Mouse (Mus musculus) embryonic facial prominence, embryonic 15.5 days (tissue): Measurements from ENCODE around the gene Olfr520. TPM values are rescaled to one million over a fixed set of nuclear protein-coding genes. Genes with fewer than 3 reads are reported as not detected.

Source experiments
- ATAC-seq: fragments of 200-750 bp; cut with Nextera tagmentation; 2 replicates; pipeline ENCODE4 v1.8.0; 2017; ENCODE audit warnings: low read depth, moderate TSS enrichment; ENCODE audit not compliant: insufficient number of reproducible peaks, low FRiP score, low TSS enrichment
- H3K27ac ChIP-seq: fragments of 300-500 bp; sonication (generic); replicated peaks from 2 replicates; pipeline ENCODE4 v1.5.1; 2015; ENCODE audit warnings: mild to moderate bottlenecking, inconsistent platforms
- H3K27me3 ChIP-seq: fragments of 300-500 bp; sonication (generic); 2 replicates; pipeline ENCODE4 v1.6.1; 2015; ENCODE audit warnings: inconsistent platforms
- H3K36me3 ChIP-seq: fragments of 300-500 bp; sonication (generic); 2 replicates; pipeline ENCODE4 v1.6.1; 2015; ENCODE audit warnings: mild to moderate bottlenecking, inconsistent platforms
- H3K4me1 ChIP-seq: fragments of 300-500 bp; sonication (generic); 2 replicates; pipeline ENCODE4 v1.6.1; 2015; ENCODE audit warnings: inconsistent platforms
- H3K4me2 ChIP-seq: fragments of 300-500 bp; sonication (generic); replicated peaks from 2 replicates; pipeline ENCODE4 v1.6.1; 2015; ENCODE audit warnings: mild to moderate bottlenecking, inconsistent platforms
- H3K4me3 ChIP-seq: fragments of 300-500 bp; sonication (generic); replicated peaks from 2 replicates; pipeline ENCODE4 v1.5.1; 2015; ENCODE audit warnings: mild to moderate bottlenecking, inconsistent platforms
- H3K9ac ChIP-seq: fragments of 300-500 bp; sonication (generic); 2 replicates; pipeline ENCODE4 v1.6.1; 2015; ENCODE audit warnings: inconsistent platforms
- H3K9me3 ChIP-seq: fragments of 300-500 bp; sonication (generic); replicated peaks from 2 replicates; pipeline ENCODE4 v1.6.1; 2016; ENCODE audit warnings: inconsistent platforms
- WGBS: fragments of 180-500 bp; shearing (Covaris S2); methylation state at CpG from one replicate; pipeline ENCODE4 v1.1.7; 2015; 5-methylcytosine and 5-hydroxymethylcytosine counted together
- polyA plus RNA-seq: library from polyadenylated mRNA; unstranded; fragments of >200 nt; fragmentation: Nextera tagmentation; extraction: Ambion mirVana; gene quantifications from 2 replicates; pipeline ENCODE4 v1.2.1, GENCODE M21; 2015

The Olfr520 gene
- polyA plus RNA-seq, 1 experiment from 2014 or later: not detected

DNA sequence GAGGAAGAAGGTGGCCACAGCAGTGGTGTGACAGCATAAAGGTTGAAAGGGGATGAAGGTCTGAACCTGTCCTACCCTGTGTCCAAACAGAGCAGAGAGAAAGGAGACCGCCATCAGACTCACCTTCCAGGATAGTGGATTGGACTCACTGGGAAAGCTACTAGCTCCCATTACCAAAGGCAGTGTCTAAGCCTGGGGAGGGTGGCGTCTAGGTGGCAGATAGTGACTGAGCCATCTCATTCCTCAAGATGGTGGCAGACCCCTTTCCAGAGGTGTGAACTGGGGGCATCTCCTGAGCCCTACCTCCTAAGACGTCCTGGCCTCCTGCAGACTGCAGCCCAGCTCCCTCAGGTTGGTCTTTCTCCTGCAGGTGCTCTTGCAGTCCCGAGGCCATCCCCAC is 29.4 kb upstream of the Olfr520 start:
- H3K4me1 ChIP-seq: peaks cover 11% of the 10 kb centered on the region
- H3K4me2 ChIP-seq: no peak overlapping the region
- no peak overlapping the region for H3K27ac ChIP-seq
- no peak overlapping the region for H3K9ac ChIP-seq
- ATAC-seq: no peak
- no peaks in the 10 kb centered on the region for H3K27me3 ChIP-seq
- H3K9me3 ChIP-seq: no peaks in the 10 kb centered on the region
- WGBS: 79% methylated on average over 4 of the region's 4 CpGs
- H3K4me3 ChIP-seq: no peak overlapping the region
- H3K36me3 ChIP-seq: no peaks in the 10 kb centered on the region

DNA sequence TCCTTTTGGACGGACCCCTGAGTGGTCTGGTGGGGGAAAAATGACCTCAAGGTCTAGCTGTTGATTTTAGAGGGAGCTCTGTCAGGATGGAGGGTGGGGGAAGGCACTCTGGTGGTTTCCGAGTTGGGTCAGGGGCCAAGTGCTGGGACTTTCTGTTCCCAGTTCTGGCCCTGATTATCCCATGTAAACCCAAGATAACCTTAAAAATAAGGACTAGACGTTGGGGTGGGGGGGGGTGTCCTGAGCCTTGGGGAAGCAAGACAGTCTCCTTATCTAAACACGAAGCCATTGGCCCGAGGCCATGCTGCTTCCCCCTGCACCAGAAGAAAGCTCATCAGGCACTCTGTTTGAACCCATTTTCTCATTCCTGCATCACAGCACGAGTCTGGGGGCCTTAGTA is 27.9 kb upstream of the Olfr520 start:
- no peak for ATAC-seq
- Histone ChIP-seq H3K9ac (no peak overlapping the region), H3K27ac (no peak overlapping the region), H3K4me1 (peaks cover 13% of the 10 kb centered on the region), H3K27me3 (no peaks in the 10 kb centered on the region), H3K9me3 (no peaks in the 10 kb centered on the region), H3K36me3 (no peaks in the 10 kb centered on the region), H3K4me2 (no peak overlapping the region), H3K4me3 (no peak overlapping the region)
- WGBS: 29% methylated on average over 6 of the region's 6 CpGs

DNA sequence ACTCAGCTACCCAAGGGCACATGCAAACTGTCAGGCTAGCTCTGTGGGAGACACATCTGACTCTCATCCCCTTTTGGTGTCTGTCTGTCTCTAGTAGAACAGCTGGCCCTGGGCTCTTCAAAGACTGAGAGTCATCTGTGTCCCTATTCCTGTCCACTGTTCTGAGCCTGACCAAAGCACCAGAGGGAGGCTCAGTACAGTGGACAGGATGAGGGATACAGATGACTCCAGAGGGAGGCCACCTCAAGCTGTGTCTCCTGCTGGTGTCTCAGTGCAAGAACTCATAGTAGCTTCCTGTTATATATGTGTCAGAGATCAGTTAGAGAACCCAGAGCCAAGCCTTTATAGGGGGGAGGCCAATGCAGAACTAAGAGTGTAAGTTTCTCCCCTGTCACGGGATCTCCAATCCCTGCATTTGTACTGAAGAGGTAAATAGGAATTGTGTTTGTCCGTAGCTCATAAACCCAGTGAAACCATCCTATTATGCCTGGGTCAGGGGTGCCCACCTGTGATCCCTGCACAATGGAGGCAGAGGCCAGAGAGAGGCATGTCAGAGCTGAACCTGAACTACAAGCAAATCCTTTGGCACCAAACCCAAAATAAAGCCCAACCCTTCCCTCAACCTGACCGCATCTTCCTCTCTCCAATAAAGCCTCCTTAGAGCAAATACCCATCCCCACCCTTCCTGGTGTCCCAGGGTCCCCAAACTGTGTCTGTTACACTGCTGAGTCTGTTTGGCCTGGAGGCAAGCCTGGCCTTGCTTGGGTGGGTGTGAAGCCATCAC is 25.1 kb upstream of the Olfr520 start:
- Histone ChIP-seq H3K4me2 (no peak overlapping the region), H3K4me1 (peaks cover 8% of the 10 kb centered on the region; the same call in 1 of the 2 replicates), H3K27ac (no peak overlapping the region), H3K36me3 (no peaks in the 10 kb centered on the region), H3K9me3 (no peaks in the 10 kb centered on the region), H3K4me3 (no peak overlapping the region), H3K9ac (no peak overlapping the region), H3K27me3 (no peaks in the 10 kb centered on the region)
- ATAC-seq: no peak
- WGBS: 92% methylated on average over 3 of the region's 3 CpGs

DNA sequence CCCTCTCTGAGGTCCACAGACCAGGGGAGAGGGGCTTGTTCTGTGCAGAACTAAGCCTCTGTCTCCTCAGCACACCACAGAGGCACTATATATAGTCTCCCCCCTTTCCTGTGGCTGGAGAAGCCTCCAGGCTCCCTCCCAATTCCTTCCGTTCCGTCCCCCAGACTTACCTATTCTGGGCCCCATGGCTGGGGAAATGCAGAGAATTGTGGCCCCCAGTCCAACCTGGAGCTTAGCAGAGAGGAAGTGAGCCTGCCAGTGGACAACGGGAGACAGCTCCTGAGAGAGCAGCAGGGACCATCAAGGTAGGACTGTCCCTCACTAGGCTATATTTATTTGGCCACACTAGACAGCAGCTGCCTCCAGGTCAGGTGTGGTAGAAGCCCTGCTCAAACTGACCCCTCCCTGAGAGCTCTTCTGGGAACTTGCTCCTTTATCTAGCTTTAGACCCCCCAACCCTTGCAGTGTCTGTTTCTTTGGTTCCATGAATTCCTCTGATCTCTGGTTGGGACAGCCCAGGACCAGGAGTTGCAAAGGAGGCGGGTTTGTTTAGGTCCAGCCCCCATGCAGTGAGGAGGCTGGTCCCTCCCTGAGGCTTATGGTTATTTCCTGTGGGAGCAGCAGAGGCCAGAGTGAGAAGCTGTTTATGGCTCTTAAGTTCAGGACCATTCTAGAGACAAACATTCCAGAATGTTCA is 23.6 kb upstream of the Olfr520 start:
- 49% methylated on average over 4 of the region's 4 CpGs for WGBS
- 0 out of 2 replicates have a peak, but pooled peaks have one; percentile 24 for ATAC-seq
- H3K4me2 ChIP-seq: no peak overlapping the region

DNA sequence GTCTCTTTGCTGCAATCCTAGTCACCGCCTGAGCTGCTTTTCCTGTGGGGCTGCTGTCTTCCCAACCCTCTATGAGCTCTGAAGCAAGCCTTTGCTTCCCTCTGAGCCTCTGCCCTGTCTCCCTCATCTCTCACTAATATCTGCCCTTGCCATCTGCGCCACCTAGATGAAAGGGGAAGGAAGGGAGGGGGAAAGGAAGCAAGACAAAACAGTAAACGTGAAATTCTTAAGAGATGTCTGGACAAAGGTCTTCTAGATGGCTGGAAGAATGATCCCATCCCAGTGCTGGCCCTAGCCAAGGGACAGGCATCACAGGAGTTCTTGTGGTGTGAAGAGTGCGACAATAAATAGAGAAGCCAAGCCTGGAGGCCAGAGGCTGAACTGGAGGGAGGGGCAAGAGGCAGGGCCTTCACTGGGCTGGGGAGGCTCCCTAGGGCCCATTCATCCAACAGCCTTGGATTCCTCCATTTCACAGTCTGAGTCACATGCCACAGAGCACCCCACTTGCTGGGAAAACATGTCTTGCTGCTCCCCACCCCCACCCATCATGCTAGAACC is 23.0 kb upstream of the Olfr520 start:
- Histone ChIP-seq H3K9ac (no peak overlapping the region), H3K36me3 (no peaks in the 10 kb centered on the region), H3K9me3 (no peaks in the 10 kb centered on the region), H3K4me3 (no peak overlapping the region), H3K4me1 (0 out of 2 replicates have a peak, but pooled peaks cover 7% of the 10 kb centered on the region), H3K27ac (peak overlapping the region; percentile 25; the same call in 1 of the 2 replicates), H3K27me3 (no peaks in the 10 kb centered on the region), H3K4me2 (no peak overlapping the region)
- 41% methylated on average over 4 of the region's 4 CpGs for WGBS
- no peak for ATAC-seq

More for the DNA sequence above, 23.6 kb upstream of the Olfr520 start:
- H3K9ac ChIP-seq: no peak overlapping the region
- no peaks in the 10 kb centered on the region for H3K9me3 ChIP-seq
- H3K4me1 ChIP-seq: 0 out of 2 replicates have a peak, but pooled peaks cover 7% of the 10 kb centered on the region
- no peak overlapping the region for H3K4me3 ChIP-seq
- H3K36me3 ChIP-seq: no peaks in the 10 kb centered on the region
- peak overlapping the region; percentile 17; the same call in 1 of the 2 replicates for H3K27ac ChIP-seq
- no peaks in the 10 kb centered on the region for H3K27me3 ChIP-seq

DNA sequence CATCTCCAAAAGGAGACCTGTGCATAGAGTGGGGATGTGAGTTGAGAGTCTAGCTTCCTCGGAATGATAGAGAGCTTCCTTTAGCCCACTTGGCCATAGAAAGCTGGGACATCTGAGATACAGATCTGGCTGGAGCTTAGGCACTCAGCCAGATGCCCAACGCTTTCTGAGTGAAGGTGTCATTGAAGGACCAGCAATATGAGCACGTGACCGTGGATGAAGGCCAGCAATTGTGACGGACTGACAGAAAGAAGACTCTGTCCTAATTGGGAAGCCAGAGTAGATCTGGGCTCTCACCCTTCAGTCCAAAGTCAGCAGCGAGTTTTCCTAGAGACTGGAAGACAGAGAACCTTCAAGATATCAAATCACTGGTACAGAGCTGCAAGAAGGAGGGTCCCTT is 22.4 kb upstream of the Olfr520 start:
- Histone ChIP-seq H3K4me3 (no peak overlapping the region), H3K4me1 (0 out of 2 replicates have a peak, but pooled peaks cover 7% of the 10 kb centered on the region), H3K9ac (no peak overlapping the region), H3K27ac (0 out of 2 replicates have a peak overlapping the region, but pooled peaks have one; percentile 25), H3K4me2 (no peak overlapping the region), H3K9me3 (no peaks in the 10 kb centered on the region), H3K27me3 (no peaks in the 10 kb centered on the region), H3K36me3 (no peaks in the 10 kb centered on the region)
- 85% methylated on average over 6 of the region's 6 CpGs for WGBS
- no peak for ATAC-seq

DNA sequence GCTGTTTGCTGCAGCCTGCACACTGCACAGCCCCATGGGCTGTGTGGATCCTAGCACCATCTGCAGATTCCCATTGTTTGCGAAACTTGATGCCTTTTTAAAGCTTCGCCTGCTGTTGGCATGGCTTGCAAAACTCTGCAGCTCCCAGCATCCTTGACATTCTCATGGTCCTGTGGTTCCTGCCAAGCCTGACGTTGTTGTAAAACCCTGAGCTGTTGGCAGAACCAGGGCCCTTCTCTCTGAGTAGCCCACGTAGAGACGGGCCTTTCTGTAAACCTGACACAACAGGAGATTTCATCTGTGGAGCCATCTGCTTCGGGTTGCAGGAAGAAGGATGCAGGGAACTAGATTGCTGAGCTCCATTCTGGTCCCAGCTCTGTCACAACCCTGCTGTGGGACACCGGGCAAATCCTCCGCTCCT is 21.8 kb upstream of the Olfr520 start:
- WGBS: 56% methylated on average over 8 of the region's 8 CpGs
- no peaks in the 10 kb centered on the region for H3K36me3 ChIP-seq
- H3K4me3 ChIP-seq: no peak overlapping the region
- no peak for ATAC-seq
- 0 out of 2 replicates have a peak, but pooled peaks cover 7% of the 10 kb centered on the region for H3K4me1 ChIP-seq
- no peaks in the 10 kb centered on the region for H3K9me3 ChIP-seq
- no peak overlapping the region for H3K27ac ChIP-seq
- H3K4me2 ChIP-seq: no peak overlapping the region
- H3K27me3 ChIP-seq: no peaks in the 10 kb centered on the region
- H3K9ac ChIP-seq: no peak overlapping the region

DNA sequence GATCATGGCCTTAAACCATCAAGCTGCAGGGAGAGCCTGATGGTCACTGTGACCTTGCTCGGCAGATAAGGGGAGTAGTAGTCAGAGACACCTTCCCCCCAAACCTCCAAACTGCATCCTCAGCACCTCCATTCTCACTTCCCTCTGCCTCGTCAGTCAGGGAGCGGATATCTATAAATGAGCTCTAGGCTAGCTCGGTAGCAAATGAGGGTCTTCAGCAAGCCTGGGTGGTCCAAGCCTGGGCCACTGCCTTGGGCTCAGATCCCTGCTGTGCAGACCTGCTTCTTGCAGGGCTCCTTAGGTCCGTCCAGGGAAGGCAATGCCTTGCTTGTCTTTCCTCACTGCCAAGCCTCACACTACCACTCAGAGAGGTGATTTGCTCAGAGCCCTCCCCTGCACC is 21.3 kb upstream of the Olfr520 start:
- no peaks in the 10 kb centered on the region for H3K27me3 ChIP-seq
- no peak overlapping the region for H3K27ac ChIP-seq
- no peak overlapping the region for H3K4me2 ChIP-seq
- H3K4me1 ChIP-seq: 0 out of 2 replicates have a peak, but pooled peaks cover 7% of the 10 kb centered on the region
- H3K36me3 ChIP-seq: no peaks in the 10 kb centered on the region
- 64% methylated on average over 5 of the region's 5 CpGs for WGBS
- no peak overlapping the region for H3K4me3 ChIP-seq
- ATAC-seq: no peak
- H3K9ac ChIP-seq: no peak overlapping the region
- no peaks in the 10 kb centered on the region for H3K9me3 ChIP-seq

DNA sequence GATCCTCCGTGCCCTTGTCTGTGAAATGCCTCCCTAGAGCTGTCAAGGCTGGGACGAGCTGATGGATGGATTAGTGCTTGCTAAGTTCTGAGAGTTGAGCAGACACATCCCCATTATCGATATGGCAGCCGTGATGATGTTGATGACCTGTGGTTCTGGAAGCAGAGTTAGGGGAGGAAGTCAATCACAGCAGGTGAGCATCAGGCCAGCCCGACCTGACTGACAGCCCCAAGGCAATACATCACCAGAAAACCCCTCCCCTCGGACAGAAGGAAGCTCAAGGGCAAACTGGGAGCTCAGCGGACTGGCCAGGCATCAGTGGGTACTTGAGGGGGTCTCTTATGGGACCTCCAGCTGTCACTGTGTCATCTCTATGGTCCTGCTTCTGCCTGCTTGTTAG is 20.1 kb upstream of the Olfr520 start:
- WGBS: 69% methylated on average over 7 of the region's 7 CpGs
- no peak for ATAC-seq
- Histone ChIP-seq H3K4me1 (0 out of 2 replicates have a peak, but pooled peaks cover 7% of the 10 kb centered on the region), H3K27ac (no peak overlapping the region), H3K27me3 (no peaks in the 10 kb centered on the region), H3K4me2 (no peak overlapping the region), H3K9me3 (no peaks in the 10 kb centered on the region), H3K4me3 (no peak overlapping the region), H3K36me3 (no peaks in the 10 kb centered on the region), H3K9ac (no peak overlapping the region)

DNA sequence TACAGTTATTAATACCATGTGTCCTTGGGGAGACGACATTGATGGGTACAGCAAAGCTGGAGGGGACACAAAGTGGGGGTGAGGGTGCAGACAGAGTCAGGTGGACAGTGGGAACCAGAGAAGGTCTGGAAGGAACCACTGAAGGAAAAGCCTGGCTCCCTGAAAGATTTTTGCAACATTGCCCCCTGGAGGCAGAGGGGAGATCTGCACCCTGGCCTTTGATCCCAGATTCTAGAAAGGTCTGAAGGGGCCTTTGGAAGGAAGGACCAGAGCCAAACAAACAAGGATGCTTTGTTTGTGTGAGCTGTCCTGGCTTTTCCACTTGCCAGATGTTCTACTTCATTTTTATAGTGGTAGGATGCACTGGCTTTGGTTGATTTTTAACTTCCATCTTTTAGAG is 19.6 kb upstream of the Olfr520 start:
- 31% methylated on average over 1 of the region's 1 CpGs for WGBS
- H3K4me1 ChIP-seq: 0 out of 2 replicates have a peak, but pooled peaks cover 7% of the 10 kb centered on the region
- no peak overlapping the region for H3K4me2 ChIP-seq
- no peaks in the 10 kb centered on the region for H3K36me3 ChIP-seq
- no peaks in the 10 kb centered on the region for H3K9me3 ChIP-seq
- H3K9ac ChIP-seq: no peak overlapping the region
- no peak overlapping the region for H3K4me3 ChIP-seq
- no peak overlapping the region for H3K27ac ChIP-seq
- no peak for ATAC-seq
- H3K27me3 ChIP-seq: no peaks in the 10 kb centered on the region

DNA sequence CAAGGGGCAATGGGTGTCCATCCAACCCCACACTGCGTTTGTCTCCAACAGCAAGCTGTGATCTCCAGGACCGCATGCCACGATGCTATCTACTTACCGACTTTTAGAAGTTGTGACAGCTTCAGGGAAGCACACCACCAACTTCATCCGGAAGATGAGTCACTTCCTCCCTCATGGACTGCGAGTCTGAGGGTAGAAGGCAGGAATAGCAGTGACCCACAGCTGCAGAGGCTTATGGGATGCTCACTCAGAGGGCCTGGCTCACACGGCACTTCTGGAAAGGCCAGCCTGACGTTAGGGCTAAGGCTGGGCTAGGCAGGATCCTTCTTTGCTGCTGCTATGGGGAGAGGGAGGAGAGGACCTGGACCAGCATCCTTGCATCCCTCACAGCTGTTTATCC is 18.9 kb upstream of the Olfr520 start, which contains the start of gene Slco2b1:
Slco2b1 (minus strand) TSS at position 175 of the 400 bp plus-strand sequence.
- H3K4me3 ChIP-seq: no peak within 1 kb of the TSS
- H3K36me3 ChIP-seq: no peaks in the 10 kb centered on the region
- no peak for ATAC-seq
- no peaks in the 10 kb centered on the region for H3K9me3 ChIP-seq
- H3K4me2 ChIP-seq: no peak within 1 kb of the TSS
- H3K27ac ChIP-seq: no peak within 1 kb of the TSS
- H3K4me1 ChIP-seq: 0 out of 2 replicates have a peak, but pooled peaks cover 7% of the 10 kb centered on the region
- H3K27me3 ChIP-seq: no peaks in the 10 kb centered on the region
- 73% methylated on average over 8 of the region's 8 CpGs for WGBS
- H3K9ac ChIP-seq: no peak within 1 kb of the TSS
